Mouse (Mus musculus) cerebellum, adult 2 months (tissue): ENCODE results near the gene Gm20479. TPM values are rescaled to one million over a fixed set of nuclear protein-coding genes. Genes with fewer than 3 reads are reported as not detected.

ENCODE experiments used
- DNase-seq, 2 experiments: peaks; one replicate each; pipeline ENCODE4 v3.0.0; 2021
- H3K27ac ChIP-seq: fragments of 200-500 bp; 2 replicates; pipeline ENCODE4 v1.5.1; 2012; ENCODE audit warnings: low read length, control low read depth, inconsistent platforms; ENCODE audit not compliant: insufficient read depth
- H3K27me3 ChIP-seq: fragments of 200-500 bp; 2 replicates; pipeline ENCODE4 v1.6.1; 2012; ENCODE audit warnings: inconsistent platforms, mild to moderate bottlenecking, low read length, moderate library complexity; ENCODE audit not compliant: control insufficient read depth, insufficient read depth
- H3K4me1 ChIP-seq: fragments of 200-500 bp; 2 replicates; pipeline ENCODE4 v1.6.1; 2011; ENCODE audit warnings: low read length; ENCODE audit not compliant: control insufficient read depth, insufficient read depth
- H3K4me3 ChIP-seq: fragments of 200-500 bp; replicated peaks from 2 replicates; pipeline ENCODE3; 2011; ENCODE audit warnings: mild to moderate bottlenecking, low read depth, low read length, control low read depth; ENCODE audit not compliant: insufficient read depth
- CTCF ChIP-seq: fragments of 200-500 bp; IDR thresholded peaks from 2 replicates; pipeline ENCODE4 v1.5.1; 2011; ENCODE audit warnings: low read depth, mild to moderate bottlenecking, control low read depth, low read length, moderate library complexity, borderline replicate concordance; ENCODE audit not compliant: insufficient read depth
- POLR2A ChIP-seq: fragments of 200-500 bp; IDR thresholded peaks from 2 replicates; pipeline ENCODE4 v1.6.1; 2011; ENCODE audit warnings: low read length, control low read depth, borderline replicate concordance; ENCODE audit not compliant: insufficient read depth
- WGBS: fragments of 180-500 bp; shearing (Covaris S2); methylation state at CpG from one replicate; pipeline ENCODE4 v1.1.7; 2018; 5-methylcytosine and 5-hydroxymethylcytosine counted together
- polyA plus RNA-seq: library from polyadenylated mRNA; depleted of rRNA; stranded (reverse); fragments of >200 nt; gene quantifications from 2 replicates; pipeline ENCODE4 v1.2.3, GENCODE M21; 2012

Gene Gm20479
- polyA plus RNA-seq, 1 experiment, result not detected

GRCm38 (mm10) chr7:27355261-27355660 lies 2.0 kb downstream of the Gm20479 start:
- H3K4me1 ChIP-seq, result no peaks in the 10 kb centered on the region
- H3K4me3 ChIP-seq, result peak overlapping the region; percentile 88
- H3K27ac ChIP-seq, result no peak overlapping the region
- TF ChIP-seq CTCF (no peak), POLR2A (no peak)
- DNase-seq, result no peak
- no peaks in the 10 kb centered on the region for H3K27me3 ChIP-seq
- WGBS, result 10% methylated on average over 14 of the region's 14 CpGs

- 62% methylated on average over 4 of the region's 4 CpGs for WGBS
- H3K4me1 ChIP-seq, result no peaks in the 10 kb centered on the region
- no peaks in the 10 kb centered on the region for H3K27me3 ChIP-seq
- H3K4me3 ChIP-seq, result no peak overlapping the region
- TF ChIP-seq CTCF (no peak), POLR2A (no peak)
- no peak for DNase-seq
- H3K27ac ChIP-seq, result no peak overlapping the region
Observed at GRCm38 (mm10) chr7:27354783-27355182, 2.4 kb downstream of the Gm20479 start.

GRCm38 (mm10) chr7:27354144-27354543 lies 3.1 kb downstream of the Gm20479 start:
- DNase-seq, result peak in 1 of 2 experiments; percentile 72
- Histone ChIP-seq H3K27me3 (no peaks in the 10 kb centered on the region), H3K4me3 (no peak overlapping the region), H3K4me1 (no peaks in the 10 kb centered on the region), H3K27ac (no peak overlapping the region)
- WGBS, result 39% methylated on average over 6 of the region's 6 CpGs
- TF ChIP-seq CTCF, result no peak
- TF ChIP-seq POLR2A, result no peak

DNA sequence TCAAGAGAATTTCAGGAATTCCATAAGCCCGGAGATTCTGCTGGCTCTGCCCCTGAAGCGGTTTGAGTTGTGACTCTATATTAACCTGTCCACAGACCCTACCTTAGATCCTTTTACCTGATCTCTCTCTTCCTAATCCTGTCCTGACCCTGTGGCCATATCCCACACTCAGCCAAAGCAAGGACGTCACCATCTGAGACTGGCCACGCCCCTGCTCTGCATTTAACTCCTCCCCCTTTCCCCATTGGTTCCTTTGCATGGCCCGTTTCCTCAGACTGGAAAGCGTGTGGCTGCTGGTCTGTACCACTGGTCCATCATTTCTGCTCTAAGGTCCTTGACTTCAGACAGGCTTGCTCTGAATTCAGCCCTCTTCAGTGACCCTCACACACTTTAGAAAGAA lies 11.8 kb downstream of the Gm20479 start:
- H3K4me3 ChIP-seq, result no peak overlapping the region
- H3K4me1 ChIP-seq, result no peaks in the 10 kb centered on the region
- no peak for TF ChIP-seq CTCF
- TF ChIP-seq POLR2A, result no peak
- H3K27me3 ChIP-seq, result no peaks in the 10 kb centered on the region
- H3K27ac ChIP-seq, result no peak overlapping the region
- peak in 1 of 2 experiments; percentile 9 for DNase-seq
- WGBS, result 45% methylated on average over 6 of the region's 6 CpGs

GRCm38 (mm10) chr7:27342595-27342994 lies 14.6 kb downstream of the Gm20479 start:
- Histone ChIP-seq H3K27me3 (no peaks in the 10 kb centered on the region; the same call in 1 of the 2 replicates), H3K4me1 (no peaks in the 10 kb centered on the region; the same call in 1 of the 2 replicates), H3K4me3 (no peak overlapping the region), H3K27ac (no peak overlapping the region)
- TF ChIP-seq POLR2A (no peak), CTCF (no peak)
- DNase-seq, result no peak
- WGBS, result 55% methylated on average over 4 of the region's 4 CpGs

DNA sequence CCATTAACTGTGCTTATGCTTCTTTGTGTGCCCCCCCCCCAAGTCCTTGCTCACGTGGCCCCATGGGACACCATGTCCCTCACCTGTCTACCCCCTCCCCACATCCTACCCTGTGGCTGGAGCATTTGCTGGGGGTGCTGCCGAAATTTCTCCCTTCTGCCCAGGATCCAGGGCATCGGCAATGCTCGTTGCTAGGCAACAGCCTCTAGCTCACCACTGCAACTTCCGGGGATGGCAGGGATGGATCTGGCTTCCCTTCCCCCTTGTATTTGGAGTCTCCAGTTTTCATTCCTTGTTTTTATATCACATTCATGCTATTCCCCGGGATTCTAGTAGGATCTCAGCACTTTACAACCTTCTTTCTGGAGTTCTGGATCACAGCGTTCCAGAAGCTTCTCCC lies 17.7 kb downstream of the Gm20479 start:
- H3K4me1 ChIP-seq, result peaks cover 3% of the 10 kb centered on the region; the same call in 1 of the 2 replicates
- DNase-seq, result no peak
- 27% methylated on average over 7 of the region's 7 CpGs for WGBS
- no peak overlapping the region for H3K4me3 ChIP-seq
- no peak overlapping the region for H3K27ac ChIP-seq
- no peaks in the 10 kb centered on the region; the same call in 1 of the 2 replicates for H3K27me3 ChIP-seq
- no peak for TF ChIP-seq CTCF
- TF ChIP-seq POLR2A, result no peak

GRCm38 (mm10) chr7:27339114-27339513 lies 18.1 kb downstream of the Gm20479 start:
- Histone ChIP-seq H3K27ac (no peak overlapping the region), H3K4me1 (peaks cover 3% of the 10 kb centered on the region; the same call in 1 of the 2 replicates), H3K4me3 (no peak overlapping the region), H3K27me3 (peaks cover 2% of the 10 kb centered on the region; the same call in 1 of the 2 replicates)
- 52% methylated on average over 4 of the region's 4 CpGs for WGBS
- TF ChIP-seq CTCF (no peak), POLR2A (no peak)
- no peak for DNase-seq

DNA sequence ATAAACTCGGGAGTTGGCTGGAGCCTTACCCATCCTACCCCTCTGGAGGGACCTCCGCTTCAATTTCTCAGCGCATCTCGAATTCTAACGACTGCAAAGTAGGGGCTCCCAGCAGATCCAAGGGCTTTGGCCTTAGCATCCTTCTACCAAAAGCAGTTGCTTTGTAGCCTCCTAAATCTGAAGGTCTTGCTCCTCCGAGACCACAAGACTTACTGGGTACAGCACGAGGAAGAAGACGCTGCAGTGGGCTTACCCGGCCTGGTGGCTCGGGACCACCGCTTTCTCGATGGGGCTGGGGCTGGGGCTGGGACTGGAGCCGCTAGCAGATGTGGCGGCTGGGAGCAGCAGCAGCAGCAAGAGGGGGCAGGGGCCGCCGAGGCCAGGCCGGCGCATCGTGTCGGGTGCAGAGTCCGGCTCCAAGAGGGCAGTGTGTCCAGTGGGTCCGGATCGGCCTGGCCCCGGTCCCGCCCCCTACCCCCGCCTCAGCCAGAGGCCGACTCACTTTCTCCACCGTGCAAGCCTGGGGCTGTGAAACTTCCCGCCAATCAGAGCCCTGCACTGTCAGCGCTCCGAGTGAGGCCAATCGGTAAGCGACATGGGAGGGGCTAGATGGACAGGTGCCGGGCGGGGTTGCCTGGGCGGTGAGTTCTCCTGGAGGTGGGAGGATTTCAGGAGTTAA lies 19.9 kb downstream of the Gm20479 start, which contains the start of gene Ltbp4:
Gene Ltbp4 (minus strand): TSS at position 518 of the 679 bp plus-strand sequence.
- TF ChIP-seq POLR2A (no peak), CTCF (no peak)
- DNase-seq, result no peak
- H3K27ac ChIP-seq, result no peak within 1 kb of the TSS
- H3K27me3 ChIP-seq, result peaks cover 6% of the 10 kb centered on the region; the same call in 1 of the 2 replicates
- peak within 1 kb of the TSS; percentile 30 for H3K4me3 ChIP-seq
- peaks cover 3% of the 10 kb centered on the region; the same call in 1 of the 2 replicates for H3K4me1 ChIP-seq
- 10% methylated on average over 36 of the region's 36 CpGs for WGBS
